Mouse (Mus musculus) induced T-regulatory cell, adult 2 months (primary cell): ENCODE measurements around the gene Shprh.
"Not testable (repeated sequence)": the region's sequence is repeated elsewhere in the genome, so short reads cannot be mapped to it uniquely, and the experiment has no call there.

Experiments
- DNase-seq: peaks from one replicate; pipeline ENCODE4 v3.0.0-alpha.2; 2012; ENCODE audit warnings: low read depth

Gene Shprh

GRCm38 (mm10) chr10:11248210-11248609 lies 99.0 kb downstream of the Shprh start:
- DNase-seq = no peak

- DNase-seq = no peak
Measured at GRCm38 (mm10) chr10:11250247-11250997, 101.2 kb downstream of the Shprh start.

GRCm38 (mm10) chr10:11253581-11253980 lies 104.4 kb downstream of the Shprh start:
- not testable (repeated sequence) for DNase-seq

- DNase-seq = no peak
Measured at GRCm38 (mm10) chr10:11260119-11260518, 110.9 kb downstream of the Shprh start.

GRCm38 (mm10) chr10:11262292-11262691 lies 113.1 kb downstream of the Shprh start:
- DNase-seq = not testable (repeated sequence)

- DNase-seq = not testable (repeated sequence)
Measured at GRCm38 (mm10) chr10:11263795-11264194, 114.6 kb downstream of the Shprh start.
